Mouse (Mus musculus): Measurements from ENCODE around the gene 1700015F17Rik.
A peak's percentile ranks its signal among the peaks of the same experiment; 100 is the strongest.

1700015F17Rik gene

DNA sequence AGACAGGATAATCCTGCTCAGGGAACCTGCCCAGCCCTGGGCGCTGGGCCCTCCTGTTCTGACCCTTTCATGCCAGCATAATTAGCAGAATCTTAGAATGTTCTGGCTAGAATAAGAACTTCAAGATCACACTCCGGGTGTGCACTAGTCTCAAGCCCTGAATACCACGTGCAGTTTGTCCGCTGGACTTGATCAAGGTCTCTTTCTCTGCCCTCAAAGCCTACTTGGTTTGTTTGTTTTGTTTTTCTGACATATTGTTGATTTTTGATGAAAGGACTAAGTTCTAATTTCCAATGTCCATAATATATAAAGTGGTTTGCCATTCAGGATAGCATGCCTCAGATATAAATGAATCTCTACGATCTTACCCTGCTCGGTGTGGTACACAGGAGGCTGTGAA is at the start of gene 1700015F17Rik:
Gene 1700015F17Rik, minus strand, starts transcription at position 101 of the 400 bp plus-strand sequence.
- DNase-seq (ENCODE audit: low read depth in 1 of 2, low spot score in 2 of 2) = no peak

DNA sequence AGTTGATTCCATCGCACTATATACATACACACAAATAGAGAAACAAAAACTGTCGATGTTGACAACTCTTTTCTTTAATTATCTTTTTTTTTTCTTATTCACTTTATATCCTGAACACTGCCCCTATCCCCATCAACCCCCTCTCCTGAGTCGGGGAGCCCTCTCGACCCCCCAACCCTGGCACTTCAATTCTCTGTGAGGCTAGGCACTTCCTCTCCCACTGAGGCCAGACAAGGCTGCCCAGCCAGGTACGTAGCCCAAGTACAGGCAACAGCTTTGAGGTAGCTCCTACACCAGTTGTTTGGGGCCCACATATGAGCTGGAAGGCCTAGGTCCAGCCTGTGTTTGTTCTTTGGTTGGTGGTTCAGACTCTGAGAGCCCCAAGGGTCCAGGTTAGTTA is 36.5 kb upstream of the 1700015F17Rik start:
- no peak for DNase-seq (ENCODE audit: low read depth in 1 of 2, low spot score in 2 of 2)

GRCm38 (mm10) chr5:5514196-5515076 is 35.5 kb upstream of the 1700015F17Rik start, which contains the start of gene Cldn12:
Gene Cldn12, minus strand, starts transcription at chr5:5514958.
- peak; percentile 22 to 39 for DNase-seq (ENCODE audit: low read depth in 1 of 2, low spot score in 2 of 2)

GRCm38 (mm10) chr5:5511401-5511800 is 32.5 kb upstream of the 1700015F17Rik start:
- DNase-seq (ENCODE audit: low read depth in 1 of 2, low spot score in 2 of 2) = no peak

GRCm38 (mm10) chr5:5510989-5511388 is 32.0 kb upstream of the 1700015F17Rik start:
- DNase-seq (ENCODE audit: low read depth in 1 of 2, low spot score in 2 of 2) = no peak

- DNase-seq (ENCODE audit: low read depth in 1 of 2, low spot score in 2 of 2) = no peak
These were observed 31.5 kb upstream of the 1700015F17Rik start for GRCm38 (mm10) chr5:5510304-5510887.

GRCm38 (mm10) chr5:5508231-5508630 is 29.3 kb upstream of the 1700015F17Rik start:
- DNase-seq (ENCODE audit: low read depth in 1 of 2, low spot score in 2 of 2) = no peak

DNA sequence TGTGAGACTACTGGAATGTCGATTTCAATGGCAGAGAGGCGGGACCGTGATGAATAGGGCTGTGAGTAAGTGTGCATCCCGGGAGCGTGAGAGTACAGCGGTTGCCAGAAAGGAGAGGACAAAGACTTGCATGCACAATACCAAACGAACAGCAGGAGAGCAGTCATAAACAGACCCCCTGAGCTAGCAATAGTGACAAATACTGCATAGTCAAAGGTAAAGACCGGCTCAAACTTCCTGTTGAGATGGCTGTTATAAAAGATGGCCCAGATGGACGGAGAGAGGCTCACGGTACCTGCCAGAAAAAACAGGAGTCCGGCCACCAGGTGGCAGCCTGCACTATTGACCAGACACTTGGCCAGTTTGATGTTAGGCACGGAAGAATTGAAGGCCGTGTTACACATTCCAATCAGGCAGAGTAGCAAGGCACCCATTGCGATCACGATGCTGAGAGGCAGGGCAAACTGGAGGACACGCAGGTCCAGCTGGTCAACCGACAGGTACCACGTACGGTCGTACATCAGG is 28.8 kb upstream of the 1700015F17Rik start:
- no peak for DNase-seq (ENCODE audit: low read depth in 1 of 2, low spot score in 2 of 2)

GRCm38 (mm10) chr5:5504456-5504855 is 25.5 kb upstream of the 1700015F17Rik start:
- DNase-seq (ENCODE audit: low read depth in 1 of 2, low spot score in 2 of 2) = no peak

- DNase-seq (ENCODE audit: low read depth in 1 of 2, low spot score in 2 of 2) = no peak
These were observed 24.4 kb upstream of the 1700015F17Rik start for GRCm38 (mm10) chr5:5503381-5503780.

- DNase-seq (ENCODE audit: low read depth in 1 of 2, low spot score in 2 of 2) = no peak
These were observed 22.6 kb upstream of the 1700015F17Rik start for GRCm38 (mm10) chr5:5501583-5501982.

DNA sequence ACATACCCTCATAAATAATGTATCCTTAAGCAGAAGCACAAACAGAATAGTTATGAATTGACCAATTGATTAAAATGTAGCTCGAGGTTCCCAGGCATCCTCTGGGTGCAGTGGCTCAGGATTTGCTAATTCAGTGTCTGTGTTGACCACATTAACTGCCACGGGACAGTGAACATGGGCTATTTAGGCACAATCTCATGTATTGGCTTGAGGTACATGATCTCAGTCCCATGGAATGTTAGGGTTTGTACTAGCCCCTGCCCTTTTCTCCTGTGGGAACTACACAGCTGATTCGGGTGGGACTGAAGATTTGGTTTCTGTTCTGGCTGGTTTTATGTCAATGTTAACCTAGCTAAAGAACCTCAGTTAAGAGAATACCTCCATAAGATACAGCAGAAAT is 17.4 kb upstream of the 1700015F17Rik start:
- DNase-seq (ENCODE audit: low read depth in 1 of 2, low spot score in 2 of 2) = no peak

DNA sequence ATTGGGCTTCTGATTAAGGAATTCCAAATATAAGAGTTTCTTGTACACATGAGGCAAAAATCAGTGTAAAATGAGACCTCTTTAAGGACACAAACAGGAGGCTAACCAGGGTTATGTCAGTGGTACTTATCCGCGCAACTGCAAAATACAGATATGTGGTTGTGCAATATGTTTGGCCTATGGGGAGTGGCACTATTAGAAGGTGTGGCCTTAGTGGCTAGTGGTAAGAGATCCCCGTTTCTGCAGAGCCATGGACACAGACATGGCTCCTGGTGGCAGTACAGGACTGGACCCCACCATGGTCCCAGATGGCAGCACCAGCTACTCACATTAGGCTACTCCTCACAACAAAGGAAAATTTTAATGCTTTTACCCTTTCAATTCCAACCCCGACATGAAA is 16.1 kb upstream of the 1700015F17Rik start:
- no peak for DNase-seq (ENCODE audit: low read depth in 1 of 2, low spot score in 2 of 2)

- no peak for DNase-seq (ENCODE audit: low read depth in 1 of 2, low spot score in 2 of 2)
These were observed 15.5 kb upstream of the 1700015F17Rik start for GRCm38 (mm10) chr5:5494269-5495005.

GRCm38 (mm10) chr5:5492163-5492562 is 13.2 kb upstream of the 1700015F17Rik start:
- DNase-seq (ENCODE audit: low read depth in 1 of 2, low spot score in 2 of 2) = no peak

- no peak for DNase-seq (ENCODE audit: low read depth in 1 of 2, low spot score in 2 of 2)
These were observed 7.1 kb upstream of the 1700015F17Rik start for GRCm38 (mm10) chr5:5486071-5486470.

GRCm38 (mm10) chr5:5483254-5483858 is 4.4 kb upstream of the 1700015F17Rik start:
- no peak for DNase-seq (ENCODE audit: low read depth in 1 of 2, low spot score in 2 of 2)

- DNase-seq (ENCODE audit: low read depth in 1 of 2, low spot score in 2 of 2) = no peak
These were observed 2.7 kb upstream of the 1700015F17Rik start for GRCm38 (mm10) chr5:5481662-5482061.

- DNase-seq (ENCODE audit: low read depth in 1 of 2, low spot score in 2 of 2) = no peak
These were observed 2.8 kb downstream of the 1700015F17Rik start for GRCm38 (mm10) chr5:5476133-5476532.

- no peak for DNase-seq (ENCODE audit: low read depth in 1 of 2, low spot score in 2 of 2)
These were observed 13.7 kb downstream of the 1700015F17Rik start for GRCm38 (mm10) chr5:5465256-5465655.
